Mouse (Mus musculus): ENCODE measurements around the gene Rad54l2. TPM values are rescaled to one million over a fixed set of nuclear protein-coding genes. Genes with fewer than 3 reads are reported as not detected.

Gene Rad54l2
- polyA plus RNA-seq, 1 experiment from 2014 or later = 4.1 TPM

GRCm38 (mm10) chr9:106645684-106646271 lies 143.2 kb downstream of the Rad54l2 start:
- ATAC-seq (ENCODE audit: extremely low read depth, insufficient number of reproducible peaks, low FRiP score, low TSS enrichment) = no peak
- Histone ChIP-seq H3K4me3 (no peak overlapping the region), H3K36me3 (no peaks in the 10 kb centered on the region), H3K27ac (replicated peaks) (no peak overlapping the region), H3K9me3 (no peaks in the 10 kb centered on the region), H3K27me3 (replicated peaks) (peaks cover 40% of the 10 kb centered on the region), H3K4me1 (no peaks in the 10 kb centered on the region), H3K4me2 (no peak overlapping the region), H3K9ac (no peak overlapping the region)
- 72% methylated on average over 9 of the region's 9 CpGs for WGBS

GRCm38 (mm10) chr9:106643787-106644186 lies 145.2 kb downstream of the Rad54l2 start:
- Histone ChIP-seq H3K4me2 (no peak overlapping the region), H3K9ac (no peak overlapping the region), H3K4me3 (no peak overlapping the region), H3K27ac (replicated peaks) (no peak overlapping the region), H3K27me3 (replicated peaks) (peaks cover 33% of the 10 kb centered on the region), H3K9me3 (no peaks in the 10 kb centered on the region), H3K36me3 (no peaks in the 10 kb centered on the region), H3K4me1 (0 out of 2 replicates have a peak, but pooled peaks cover 4% of the 10 kb centered on the region)
- 60% methylated on average over 6 of the region's 6 CpGs for WGBS
- ATAC-seq (ENCODE audit: extremely low read depth, insufficient number of reproducible peaks, low FRiP score, low TSS enrichment) = no peak

GRCm38 (mm10) chr9:106643128-106643527 lies 145.9 kb downstream of the Rad54l2 start:
- H3K27ac ChIP-seq (replicated peaks) = no peak overlapping the region
- H3K4me3 ChIP-seq = no peak overlapping the region
- peaks cover 30% of the 10 kb centered on the region for H3K27me3 ChIP-seq (replicated peaks)
- 0 out of 2 replicates have a peak, but pooled peaks cover 4% of the 10 kb centered on the region for H3K4me1 ChIP-seq
- ATAC-seq (ENCODE audit: extremely low read depth, insufficient number of reproducible peaks, low FRiP score, low TSS enrichment) = no peak
- H3K4me2 ChIP-seq = no peak overlapping the region
- H3K9me3 ChIP-seq = no peaks in the 10 kb centered on the region
- 36% methylated on average over 7 of the region's 7 CpGs for WGBS
- no peak overlapping the region for H3K9ac ChIP-seq
- no peaks in the 10 kb centered on the region for H3K36me3 ChIP-seq

- peaks cover 12% of the 10 kb centered on the region for H3K27me3 ChIP-seq (replicated peaks)
- ATAC-seq (ENCODE audit: extremely low read depth, insufficient number of reproducible peaks, low FRiP score, low TSS enrichment) = no peak
- 35% methylated on average over 5 of the region's 5 CpGs for WGBS
- no peak overlapping the region for H3K27ac ChIP-seq (replicated peaks)
- H3K36me3 ChIP-seq = no peaks in the 10 kb centered on the region
- 0 out of 2 replicates have a peak, but pooled peaks cover 4% of the 10 kb centered on the region for H3K4me1 ChIP-seq
- no peak overlapping the region for H3K9ac ChIP-seq
- no peak overlapping the region for H3K4me2 ChIP-seq
- no peak overlapping the region for H3K4me3 ChIP-seq
- no peaks in the 10 kb centered on the region for H3K9me3 ChIP-seq
Measured at GRCm38 (mm10) chr9:106641346-106641745, 147.6 kb downstream of the Rad54l2 start.

- H3K36me3 ChIP-seq = no peaks in the 10 kb centered on the region
- H3K27ac ChIP-seq (replicated peaks) = no peak overlapping the region
- H3K4me1 ChIP-seq = 0 out of 2 replicates have a peak, but pooled peaks cover 4% of the 10 kb centered on the region
- no peaks in the 10 kb centered on the region for H3K9me3 ChIP-seq
- 82% methylated on average over 8 of the region's 8 CpGs for WGBS
- no peak overlapping the region for H3K4me3 ChIP-seq
- no peak for ATAC-seq (ENCODE audit: extremely low read depth, insufficient number of reproducible peaks, low FRiP score, low TSS enrichment)
- no peak overlapping the region for H3K9ac ChIP-seq
- no peak overlapping the region for H3K4me2 ChIP-seq
- no peaks in the 10 kb centered on the region for H3K27me3 ChIP-seq (replicated peaks)
Measured at GRCm38 (mm10) chr9:106638154-106638553, 150.8 kb downstream of the Rad54l2 start.

Other genes starting within 250 kb of the Rad54l2 start
- not detected in 2 replicates for gene Iqcf3, start 227.6 kb downstream of the Rad54l2 start, polyA plus RNA-seq (2015; fragmentation: Nextera tagmentation; extraction: Ambion mirVana)
- not detected in 2 replicates for gene Iqcf4, start 218.2 kb downstream of the Rad54l2 start, polyA plus RNA-seq (2015; fragmentation: Nextera tagmentation; extraction: Ambion mirVana)
- gene Iqcf6, start 162.6 kb downstream of the Rad54l2 start, polyA plus RNA-seq (2015; fragmentation: Nextera tagmentation; extraction: Ambion mirVana) = not detected in 2 replicates
- gene Grm2, start 133.1 kb downstream of the Rad54l2 start, polyA plus RNA-seq (2015; fragmentation: Nextera tagmentation; extraction: Ambion mirVana) = 0.09 TPM in 1 of 2 replicates, not detected in the other
- gene Tex264, start 103.3 kb downstream of the Rad54l2 start, polyA plus RNA-seq (2015; fragmentation: Nextera tagmentation; extraction: Ambion mirVana) = 34.7 and 43.2 TPM in 2 replicates
- 12.8 and 15.6 TPM in 2 replicates for gene Dcaf1, start 32.7 kb upstream of the Rad54l2 start, polyA plus RNA-seq (2015; fragmentation: Nextera tagmentation; extraction: Ambion mirVana)
- 4.7 and 5.5 TPM in 2 replicates for gene Rbm15b, start 98.2 kb upstream of the Rad54l2 start, polyA plus RNA-seq (2015; fragmentation: Nextera tagmentation; extraction: Ambion mirVana)
- 195 and 233 TPM in 2 replicates for gene Manf, start 102.8 kb upstream of the Rad54l2 start, polyA plus RNA-seq (2015; fragmentation: Nextera tagmentation; extraction: Ambion mirVana)

Data from heart, embryonic 13.5 days (tissue).